In the genomic region with DNA sequence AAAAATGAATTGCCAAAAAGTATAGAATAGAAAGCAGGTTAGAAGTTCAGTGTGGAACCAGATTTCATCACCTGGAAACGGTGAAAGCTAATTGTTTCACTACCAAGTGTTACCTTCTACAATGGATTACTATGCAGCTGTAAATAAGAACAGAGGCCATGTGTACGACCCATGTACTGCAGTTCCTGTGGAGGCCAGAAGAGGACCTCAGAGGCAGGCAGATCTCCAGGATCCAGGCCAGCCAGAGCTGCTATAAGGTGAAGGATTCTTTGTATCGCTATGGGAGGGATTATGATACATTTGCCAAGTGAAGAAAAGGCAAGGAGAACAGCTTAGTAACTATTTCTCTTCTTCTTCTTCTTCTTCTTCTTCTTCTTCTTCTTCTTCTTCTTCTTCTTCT, we compare ENCODE assay signal across 22 mouse cellular contexts.
"Had no signal": no experiment of that assay in that cellular context is flagged by ENCODE, and none has a peak within 500 bp of the region (broad histone marks: within the 10 kb centered on the region; RNA-seq: fewer than 3 reads in every experiment).

No protein-coding gene starts in this region.

- H3K27ac ChIP-seq: liver, embryonic 15.5 days; lung, embryonic 15.5 days; macrophage; midbrain, embryonic 13.5 days; midbrain, embryonic 15.5 days; neural tube, embryonic 13.5 days; neural tube, embryonic 15.5 days; stomach, embryonic 15.5 days had no signal

- H3K9me3 ChIP-seq: liver, embryonic 15.5 days; lung, embryonic 15.5 days; midbrain, embryonic 13.5 days; midbrain, embryonic 15.5 days; neural tube, embryonic 15.5 days; stomach, embryonic 15.5 days had no signal

- DNase-seq: liver, postnatal 0 days; lung, adult 2 months; lung, postnatal 14 days; lung, postnatal 36 days; retina, postnatal 1 day; right cerebral cortex, adult 18-20 months; right cerebral cortex, postnatal 25 days; right cerebral cortex, postnatal 4 days; thymus, adult 2 months; thymus, postnatal 25 days; thymus, postnatal 4 days had no signal

- ATAC-seq: liver, postnatal 0 days; lung, postnatal 0 days; midbrain, embryonic 13.5 days; midbrain, embryonic 15.5 days had no signal

- H3K9ac ChIP-seq: liver, embryonic 15.5 days; liver, postnatal 0 days; lung, embryonic 15.5 days; midbrain, embryonic 13.5 days; midbrain, embryonic 15.5 days; neural tube, embryonic 13.5 days; neural tube, embryonic 15.5 days; stomach, embryonic 15.5 days had no signal

- H3K4me1 ChIP-seq: liver, embryonic 15.5 days; lung, embryonic 15.5 days; megakaryocyte, embryonic 14.5 days; stomach, embryonic 15.5 days had no signal

- H3K4me3 ChIP-seq: liver, embryonic 15.5 days; lung, embryonic 15.5 days; megakaryocyte, embryonic 14.5 days; midbrain, embryonic 13.5 days; midbrain, embryonic 15.5 days; myocyte; neural tube, embryonic 13.5 days; neural tube, embryonic 15.5 days; stomach, embryonic 15.5 days had no signal

- H3K27me3 ChIP-seq: liver, embryonic 15.5 days; lung, embryonic 15.5 days; megakaryocyte, embryonic 14.5 days; midbrain, embryonic 13.5 days; midbrain, embryonic 15.5 days; neural tube, embryonic 13.5 days; neural tube, embryonic 15.5 days; stomach, embryonic 15.5 days had no signal

- H3K36me3 ChIP-seq: liver, embryonic 15.5 days; lung, embryonic 15.5 days; midbrain, embryonic 13.5 days; midbrain, embryonic 15.5 days; neural tube, embryonic 13.5 days; neural tube, embryonic 15.5 days; stomach, embryonic 15.5 days had no signal
